Mouse (Mus musculus) midbrain, embryonic 16.5 days (tissue): ENCODE data around the gene Cnfn. TPM values are rescaled to one million over a fixed set of nuclear protein-coding genes. Genes with fewer than 3 reads are reported as not detected.
"Not testable (repeated sequence)": the region's sequence is repeated elsewhere in the genome, so short reads cannot be mapped to it uniquely, and the experiment has no call there.

Source experiments
- ATAC-seq: fragments of 200-750 bp; cut with Nextera tagmentation; 2 replicates; pipeline ENCODE4 v1.8.0; 2017; ENCODE audit warnings: moderate TSS enrichment
- H3K27ac ChIP-seq: fragments of 300-500 bp; sonication (generic); 2 replicates; pipeline ENCODE4 v1.5.1; 2014; ENCODE audit warnings: mild to moderate bottlenecking, low read length, mixed read lengths
- H3K27me3 ChIP-seq: fragments of 300-500 bp; sonication (generic); 2 replicates; pipeline ENCODE4 v1.6.1; 2014; ENCODE audit warnings: low read depth, low read length, mixed read lengths; ENCODE audit not compliant: control insufficient read depth, insufficient read depth
- H3K36me3 ChIP-seq: fragments of 300-500 bp; sonication (generic); 2 replicates; pipeline ENCODE4 v1.6.1; 2014; ENCODE audit warnings: mild to moderate bottlenecking, low read length, moderate library complexity, mixed read lengths; ENCODE audit not compliant: control insufficient read depth, insufficient read depth
- H3K4me1 ChIP-seq: fragments of 300-500 bp; sonication (generic); 2 replicates; pipeline ENCODE4 v1.6.1; 2014; ENCODE audit warnings: mild to moderate bottlenecking, low read length, mixed read lengths; ENCODE audit not compliant: control insufficient read depth, insufficient read depth
- H3K4me2 ChIP-seq: fragments of 300-500 bp; sonication (generic); 2 replicates; pipeline ENCODE4 v1.6.1; 2014; ENCODE audit warnings: mild to moderate bottlenecking, low read length, mixed read lengths
- H3K4me3 ChIP-seq: fragments of 300-500 bp; sonication (generic); 2 replicates; pipeline ENCODE4 v1.5.1; 2014; ENCODE audit warnings: low read depth, mild to moderate bottlenecking, low read length, moderate library complexity, mixed read lengths
- H3K9ac ChIP-seq: fragments of 300-500 bp; sonication (generic); 2 replicates; pipeline ENCODE4 v1.6.1; 2014; ENCODE audit warnings: low read depth, low read length, mixed read lengths
- H3K9me3 ChIP-seq: fragments of 300-500 bp; sonication (generic); replicated peaks from 2 replicates; pipeline ENCODE4 v1.6.1; 2014; ENCODE audit warnings: mild to moderate bottlenecking, low read length, mixed read lengths; ENCODE audit not compliant: control insufficient read depth, poor library complexity, severe bottlenecking
- WGBS: fragments of 180-500 bp; shearing (Covaris S2); extraction: QIAGEN DNeasy Blood & Tissue Kit; methylation state at CpG from one replicate; pipeline ENCODE4 v1.1.7; 2014; 5-methylcytosine and 5-hydroxymethylcytosine counted together
- polyA plus RNA-seq: library from polyadenylated mRNA; unstranded; fragments of >200 nt; fragmentation: Nextera tagmentation; extraction: Ambion mirVana; gene quantifications from 2 replicates; pipeline ENCODE4 v1.2.1, GENCODE M21; 2015

The Cnfn gene
- polyA plus RNA-seq, 1 experiment from 2014 or later = not detected

- Histone ChIP-seq H3K9me3 (no peaks in the 10 kb centered on the region), H3K9ac (no peak overlapping the region), H3K4me3 (no peak overlapping the region), H3K27me3 (peaks cover 11% of the 10 kb centered on the region), H3K4me1 (peaks cover 6% of the 10 kb centered on the region), H3K36me3 (peaks cover 51% of the 10 kb centered on the region), H3K4me2 (no peak overlapping the region), H3K27ac (no peak overlapping the region)
- no peak for ATAC-seq
- WGBS = 85% methylated on average over 19 of the region's 19 CpGs
Measured at GRCm38 (mm10) chr7:25363151-25363550, 6.4 kb downstream of the Cnfn start.

GRCm38 (mm10) chr7:25358721-25359206, 10.8 kb downstream of the Cnfn start:
- Histone ChIP-seq H3K9me3 (no peaks in the 10 kb centered on the region), H3K4me3 (no peak overlapping the region), H3K4me1 (no peaks in the 10 kb centered on the region), H3K9ac (no peak overlapping the region), H3K27me3 (no peaks in the 10 kb centered on the region), H3K4me2 (no peak overlapping the region), H3K36me3 (peaks cover 63% of the 10 kb centered on the region), H3K27ac (no peak overlapping the region)
- ATAC-seq = peak; percentile 51; the same call in 1 of the 2 replicates
- WGBS = 69% methylated on average over 19 of the region's 19 CpGs

GRCm38 (mm10) chr7:25348861-25349260, 20.7 kb downstream of the Cnfn start:
- Histone ChIP-seq H3K27me3 (no peaks in the 10 kb centered on the region), H3K36me3 (peaks cover 41% of the 10 kb centered on the region), H3K4me2 (no peak overlapping the region), H3K9ac (no peak overlapping the region), H3K4me3 (no peak overlapping the region), H3K4me1 (no peaks in the 10 kb centered on the region), H3K27ac (no peak overlapping the region), H3K9me3 (no peaks in the 10 kb centered on the region; the same call in 1 of the 2 replicates)
- no peak for ATAC-seq
- WGBS = 92% methylated on average over 8 of the region's 8 CpGs

GRCm38 (mm10) chr7:25341000-25341784, 28.3 kb downstream of the Cnfn start:
- WGBS = 67% methylated on average over 20 of the region's 20 CpGs
- Histone ChIP-seq H3K4me2 (no peak overlapping the region), H3K27ac (peak overlapping the region; percentile 71), H3K36me3 (peaks cover 19% of the 10 kb centered on the region), H3K27me3 (no peaks in the 10 kb centered on the region), H3K9me3 (no peaks in the 10 kb centered on the region), H3K4me1 (no peaks in the 10 kb centered on the region; the same call in 1 of the 2 replicates), H3K4me3 (no peak overlapping the region), H3K9ac (peak overlapping the region; percentile 6; the same call in 1 of the 2 replicates)
- peak; percentile 82 for ATAC-seq

- Histone ChIP-seq H3K27me3 (no peaks in the 10 kb centered on the region), H3K4me2 (no peak overlapping the region), H3K9ac (no peak overlapping the region), H3K9me3 (no peaks in the 10 kb centered on the region), H3K36me3 (peaks cover 28% of the 10 kb centered on the region), H3K27ac (no peak overlapping the region), H3K4me1 (no peaks in the 10 kb centered on the region; the same call in 1 of the 2 replicates), H3K4me3 (no peak overlapping the region)
- WGBS = 88% methylated on average over 9 of the region's 9 CpGs
- no peak for ATAC-seq
Measured at GRCm38 (mm10) chr7:25339329-25339728, 30.2 kb downstream of the Cnfn start.

GRCm38 (mm10) chr7:25334472-25334871, 35.1 kb downstream of the Cnfn start:
- no peak overlapping the region for H3K4me2 ChIP-seq
- no peaks in the 10 kb centered on the region for H3K4me1 ChIP-seq
- 0 out of 2 replicates have a peak, but pooled peaks have one; percentile 26 for ATAC-seq
- peaks cover 39% of the 10 kb centered on the region for H3K36me3 ChIP-seq
- H3K27me3 ChIP-seq = no peaks in the 10 kb centered on the region
- 85% methylated on average over 12 of the region's 12 CpGs for WGBS
- no peaks in the 10 kb centered on the region for H3K9me3 ChIP-seq
- H3K9ac ChIP-seq = no peak overlapping the region
- H3K4me3 ChIP-seq = no peak overlapping the region
- no peak overlapping the region for H3K27ac ChIP-seq

GRCm38 (mm10) chr7:25333596-25334307, 35.8 kb downstream of the Cnfn start:
- H3K27ac ChIP-seq = no peak overlapping the region
- peak; percentile 44; the same call in 1 of the 2 replicates for ATAC-seq
- no peaks in the 10 kb centered on the region for H3K27me3 ChIP-seq
- H3K36me3 ChIP-seq = peaks cover 42% of the 10 kb centered on the region
- H3K4me3 ChIP-seq = no peak overlapping the region
- no peaks in the 10 kb centered on the region for H3K9me3 ChIP-seq
- WGBS = 35% methylated on average over 16 of the region's 16 CpGs
- H3K9ac ChIP-seq = no peak overlapping the region
- no peak overlapping the region for H3K4me2 ChIP-seq
- no peaks in the 10 kb centered on the region for H3K4me1 ChIP-seq

GRCm38 (mm10) chr7:25326233-25326632, 43.3 kb downstream of the Cnfn start:
- H3K9ac ChIP-seq = no peak overlapping the region
- WGBS = 94% methylated on average over 8 of the region's 8 CpGs
- no peaks in the 10 kb centered on the region for H3K27me3 ChIP-seq
- H3K27ac ChIP-seq = no peak overlapping the region
- H3K4me3 ChIP-seq = no peak overlapping the region
- H3K4me1 ChIP-seq = peaks cover 10% of the 10 kb centered on the region
- ATAC-seq = no peak
- peaks cover 16% of the 10 kb centered on the region for H3K36me3 ChIP-seq
- H3K4me2 ChIP-seq = no peak overlapping the region
- H3K9me3 ChIP-seq = no peaks in the 10 kb centered on the region

- not testable (repeated sequence) for H3K9ac ChIP-seq, H3K4me2 ChIP-seq, ATAC-seq, H3K4me3 ChIP-seq, H3K27me3 ChIP-seq, H3K27ac ChIP-seq, H3K9me3 ChIP-seq, H3K36me3 ChIP-seq
- 94% methylated on average over 5 of the region's 6 CpGs for WGBS
- peaks cover 13% of the 10 kb centered on the region for H3K4me1 ChIP-seq
Measured at GRCm38 (mm10) chr7:25325431-25325830, 44.1 kb downstream of the Cnfn start.
